Mouse (Mus musculus) stomach, postnatal 0 days (tissue): ENCODE data around the gene Tapt1.

Source experiments
- CTCF ChIP-seq: IDR thresholded peaks from 2 replicates; pipeline ENCODE4 v1.5.1; 2016; ENCODE audit warnings: antibody characterized with exemption, low read depth, mild to moderate bottlenecking, moderate library complexity
- EP300 ChIP-seq: optimal IDR thresholded peaks from 2 replicates; pipeline ENCODE3; 2016; ENCODE audit warnings: antibody characterized with exemption

- no peak for TF ChIP-seq CTCF
- no peak for TF ChIP-seq EP300
These were observed 28.6 kb downstream of the Tapt1 start for GRCm38 (mm10) chr5:44197806-44198205.
